Mouse (Mus musculus) retina, adult 2 months (tissue): ENCODE data around the gene Serpinb7.

Source experiments
- DNase-seq: peaks from one replicate; pipeline ENCODE4 v3.0.0-alpha.2; 2012; ENCODE audit warnings: low read depth, low spot score

The Serpinb7 gene

DNA sequence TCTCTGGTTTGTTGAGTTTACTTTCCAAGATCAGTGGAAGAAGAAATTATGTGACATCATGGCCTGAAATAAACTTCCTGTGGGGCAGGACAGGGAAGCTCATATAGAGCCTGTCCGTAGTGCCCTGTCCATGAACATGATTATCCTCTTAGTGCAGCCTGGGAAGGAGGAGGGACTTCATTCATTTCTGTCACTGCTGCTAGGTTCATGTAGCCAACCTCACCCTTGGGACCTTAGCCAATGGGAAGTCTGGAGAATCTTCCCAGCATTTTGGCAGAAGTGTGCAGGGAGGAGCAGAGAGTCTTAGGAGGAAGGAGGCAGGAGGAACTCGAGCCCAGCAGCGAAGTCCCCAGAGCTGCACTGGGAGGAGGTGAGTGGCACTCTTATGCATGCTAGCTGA is at the start of gene Serpinb7:
Serpinb7 (plus strand) TSS at position 301 of the 400 bp plus-strand sequence.
- DNase-seq: no peak

GRCm38 (mm10) chr1:107350392-107350791 is 49.1 kb upstream of the Serpinb7 start:
- DNase-seq: no peak

DNA sequence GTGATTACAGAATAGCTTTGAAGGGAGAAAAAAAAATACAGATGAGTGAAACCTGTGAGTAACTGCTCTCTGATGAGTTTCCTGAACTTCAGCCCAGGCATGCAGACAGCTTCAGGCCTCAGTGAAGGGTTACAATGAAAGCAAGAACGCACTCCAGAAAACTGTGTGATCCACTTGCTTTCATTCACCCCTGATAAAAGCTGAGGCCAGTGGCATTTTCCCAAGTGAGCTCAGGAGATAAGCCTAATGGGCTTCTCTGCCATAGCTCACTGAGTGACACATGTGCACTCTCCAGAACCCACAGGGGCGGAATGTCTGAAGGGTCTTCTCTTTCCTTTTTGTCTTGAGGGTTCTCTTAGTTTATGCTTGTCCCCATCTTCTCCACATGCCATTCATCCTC is 48.3 kb upstream of the Serpinb7 start:
- no peak for DNase-seq

GRCm38 (mm10) chr1:107353046-107353445 is 46.4 kb upstream of the Serpinb7 start:
- no peak for DNase-seq

- no peak for DNase-seq
Measured at GRCm38 (mm10) chr1:107360898-107361297, 38.6 kb upstream of the Serpinb7 start, which contains the start of gene Serpinb11. Serpinb11 (plus strand) TSS chr1:107361198.

GRCm38 (mm10) chr1:107365973-107366372 is 33.5 kb upstream of the Serpinb7 start:
- no peak for DNase-seq

DNA sequence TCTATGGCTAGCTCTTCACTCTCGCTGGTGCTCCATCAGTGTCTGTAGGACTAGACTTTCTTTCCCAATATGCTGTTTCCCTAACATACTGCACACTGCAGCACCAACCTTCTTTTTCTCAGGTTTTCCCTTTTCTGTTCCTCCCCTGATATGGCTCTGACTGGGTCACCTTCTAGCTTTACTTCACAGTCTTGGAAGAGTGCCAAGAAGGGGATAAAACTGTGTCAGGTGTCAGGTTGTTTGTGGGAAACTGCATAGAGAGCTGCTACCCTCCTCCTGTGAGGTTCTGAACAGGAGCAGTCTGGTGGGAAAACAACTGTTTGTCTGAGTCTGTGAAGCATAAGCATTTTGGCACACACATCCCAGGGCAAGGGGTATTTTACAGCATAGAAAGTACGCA is 30.5 kb upstream of the Serpinb7 start:
- no peak for DNase-seq

GRCm38 (mm10) chr1:107376952-107377351 is 22.5 kb upstream of the Serpinb7 start:
- DNase-seq: no peak

- no peak for DNase-seq
Measured at GRCm38 (mm10) chr1:107378368-107378767, 21.1 kb upstream of the Serpinb7 start.

DNA sequence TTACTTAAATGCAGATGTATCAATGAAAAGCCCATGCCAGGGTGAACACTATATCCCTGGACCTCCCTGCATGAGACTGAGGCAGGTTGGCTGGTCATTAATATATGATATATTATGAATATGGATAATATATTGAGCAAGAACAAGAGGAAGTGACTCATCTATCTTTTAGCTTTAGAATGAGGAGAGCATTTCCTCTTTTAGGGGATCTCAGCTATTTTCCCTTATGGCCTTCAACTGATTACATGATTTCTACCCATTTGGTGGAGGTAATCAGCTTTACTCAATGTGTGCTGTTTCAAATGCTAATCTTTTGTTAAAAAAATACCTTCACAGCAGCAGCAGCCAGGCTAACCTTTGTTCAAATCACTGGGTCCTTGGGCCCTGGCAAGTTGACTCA is 18.0 kb upstream of the Serpinb7 start:
- DNase-seq: no peak

DNA sequence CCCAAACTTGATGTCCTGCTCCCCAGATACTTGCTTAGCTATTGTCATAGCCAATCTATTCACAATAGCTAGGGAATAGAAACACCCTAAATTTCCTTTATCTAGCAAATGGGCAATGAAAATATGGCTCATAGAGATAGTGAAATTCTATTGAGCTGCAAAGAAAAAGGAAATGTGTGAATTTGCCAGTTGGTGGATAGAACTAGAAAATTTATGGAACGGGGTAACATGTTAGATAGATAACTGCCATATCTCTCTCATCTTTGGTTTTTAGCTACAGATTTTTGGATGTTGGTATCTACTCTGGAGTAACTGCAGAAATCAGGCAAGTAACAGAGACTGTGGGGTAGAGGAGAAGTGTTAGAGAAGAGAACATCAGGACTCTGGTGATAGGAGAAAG is 17.1 kb upstream of the Serpinb7 start:
- DNase-seq: no peak

DNA sequence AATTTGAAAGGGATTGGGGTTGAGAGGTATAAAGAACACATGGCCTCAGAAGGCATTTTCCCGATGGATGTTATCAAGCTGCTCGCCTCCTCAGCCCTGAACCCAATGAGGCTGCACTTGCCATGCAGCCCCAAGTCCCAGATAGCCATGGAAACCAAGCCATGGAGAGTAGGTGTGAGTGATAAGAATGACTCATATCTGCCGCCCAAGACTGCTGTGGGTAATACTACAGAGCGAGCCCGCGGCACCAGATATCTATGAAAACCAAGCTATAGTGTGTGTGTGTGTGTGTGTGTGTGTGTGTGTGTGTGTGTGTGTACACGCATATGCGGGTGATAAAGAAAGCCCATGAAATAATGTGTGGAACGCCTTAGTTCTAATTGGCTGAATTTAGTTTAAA is 14.9 kb upstream of the Serpinb7 start:
- no peak for DNase-seq

GRCm38 (mm10) chr1:107389753-107390152 is 9.7 kb upstream of the Serpinb7 start:
- no peak for DNase-seq

DNA sequence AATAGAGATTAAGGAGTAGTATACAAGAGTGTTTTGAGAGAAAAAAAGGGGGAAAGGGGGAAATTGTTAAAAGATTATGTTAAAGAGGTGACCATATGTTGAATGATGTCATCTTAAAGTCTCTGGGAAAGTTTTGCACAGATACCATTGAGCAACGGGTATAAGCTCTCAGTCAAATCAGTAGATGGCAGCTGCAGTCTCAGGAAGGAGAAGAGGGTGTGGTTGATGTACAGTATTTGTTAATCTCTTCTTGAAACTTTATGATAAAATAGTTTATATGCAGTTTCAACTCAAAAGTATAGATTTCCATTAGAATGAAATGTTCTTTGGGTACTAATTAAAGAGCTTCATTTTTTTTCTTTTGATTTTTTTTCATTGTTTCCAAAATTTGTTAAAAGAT is 2.0 kb upstream of the Serpinb7 start:
- DNase-seq: no peak

- DNase-seq: no peak
Measured at GRCm38 (mm10) chr1:107402082-107402481, 2.6 kb downstream of the Serpinb7 start.

- no peak for DNase-seq
Measured at GRCm38 (mm10) chr1:107414650-107415049, 15.2 kb downstream of the Serpinb7 start.

GRCm38 (mm10) chr1:107422487-107422886 is 23.0 kb downstream of the Serpinb7 start:
- DNase-seq: no peak

GRCm38 (mm10) chr1:107431253-107431652 is 31.8 kb downstream of the Serpinb7 start:
- no peak for DNase-seq

GRCm38 (mm10) chr1:107435528-107435927 is 36.1 kb downstream of the Serpinb7 start:
- no peak for DNase-seq

- DNase-seq: no peak
Measured at GRCm38 (mm10) chr1:107439462-107439861, 40.0 kb downstream of the Serpinb7 start.

DNA sequence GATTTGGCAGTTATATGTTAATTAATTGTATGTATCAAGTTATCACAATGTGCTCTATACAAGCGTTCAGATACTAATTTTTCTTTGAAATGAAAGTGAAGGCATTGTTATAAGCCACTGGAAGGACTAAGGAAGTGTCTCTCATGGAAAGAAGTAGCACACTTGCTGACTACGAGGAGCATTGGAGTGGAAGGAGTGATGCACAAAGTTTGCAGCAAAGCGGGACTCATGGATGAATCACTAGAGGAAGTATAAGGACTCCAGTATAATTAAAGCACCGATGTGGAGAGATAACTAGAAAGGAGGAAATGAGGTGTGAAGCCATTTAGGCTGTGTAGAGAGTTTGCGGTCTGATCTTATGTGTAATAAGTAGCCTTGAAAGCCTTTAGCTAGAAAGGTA is 45.9 kb downstream of the Serpinb7 start:
- no peak for DNase-seq

DNA sequence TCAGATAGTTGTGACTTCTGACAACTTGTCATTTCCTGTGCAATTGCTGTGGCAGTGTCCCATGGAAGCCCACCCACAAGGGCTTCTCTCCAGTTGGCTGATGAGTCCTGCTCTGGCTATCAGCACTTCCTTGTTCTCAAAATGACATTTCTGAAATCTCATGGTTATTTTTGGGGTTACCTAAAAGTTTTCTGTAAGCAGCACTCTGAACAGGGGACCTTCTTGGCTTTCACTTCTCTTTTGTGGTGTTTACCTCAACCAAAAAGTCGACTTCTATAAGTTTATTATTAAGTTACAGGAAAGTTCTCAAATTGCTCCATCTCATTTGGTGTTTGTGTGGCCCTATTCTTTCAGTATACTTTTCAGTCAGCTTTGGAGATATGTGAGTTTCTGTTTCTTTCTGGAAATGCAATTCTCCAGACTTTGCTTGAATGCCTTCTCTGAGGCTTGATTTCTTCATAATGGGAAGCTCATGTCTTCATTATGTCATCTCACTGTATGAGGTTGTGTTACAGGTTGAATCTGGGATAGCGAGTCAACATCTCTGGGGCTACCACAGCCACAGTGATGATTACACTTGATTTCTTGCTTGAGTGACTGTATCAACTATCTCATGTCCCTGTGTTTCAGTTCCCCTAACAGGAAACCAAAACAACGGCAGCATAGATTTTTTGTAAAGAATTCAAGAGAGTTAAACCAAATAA is 47.9 kb downstream of the Serpinb7 start:
- no peak for DNase-seq

GRCm38 (mm10) chr1:107479909-107480308 is 80.5 kb downstream of the Serpinb7 start:
- DNase-seq: no peak

- peak; percentile 36 for DNase-seq
Measured at GRCm38 (mm10) chr1:107481452-107481851, 82.0 kb downstream of the Serpinb7 start.
